Mouse (Mus musculus) adrenal gland, adult 2 months (tissue): ENCODE measurements around the gene Eme1. TPM values are rescaled to one million over a fixed set of nuclear protein-coding genes. Genes with fewer than 3 reads are reported as not detected.

Experiments used
- DNase-seq: peaks from one replicate; pipeline ENCODE4 v3.0.0; 2021
- polyA plus RNA-seq: library from polyadenylated mRNA; depleted of rRNA; stranded (reverse); fragments of >200 nt; gene quantifications from 2 replicates; pipeline ENCODE4 v1.2.3, GENCODE M21; 2012
- total RNA-seq, 2 experiments: library from RNA; stranded (reverse); gene quantifications; 2 replicates each; pipeline ENCODE4 v1.2.3; 2021

Gene Eme1
- total and polyA plus RNA-seq, 3 experiments: 0.21 to 0.31 (median 0.29) TPM

- DNase-seq: no peak
These were observed 7.3 kb downstream of the Eme1 start for GRCm38 (mm10) chr11:94646457-94646856.

GRCm38 (mm10) chr11:94644461-94645219 lies 9.1 kb downstream of the Eme1 start:
- DNase-seq: no peak

GRCm38 (mm10) chr11:94634431-94634830 lies 19.3 kb downstream of the Eme1 start:
- DNase-seq: no peak

- DNase-seq: no peak
These were observed 20.8 kb downstream of the Eme1 start for GRCm38 (mm10) chr11:94632988-94633387.

- DNase-seq: no peak
These were observed 21.8 kb downstream of the Eme1 start for GRCm38 (mm10) chr11:94631969-94632368.

- DNase-seq: peak; percentile 79
These were observed 23.4 kb downstream of the Eme1 start for GRCm38 (mm10) chr11:94630199-94631011.

- no peak for DNase-seq
These were observed 23.9 kb downstream of the Eme1 start for GRCm38 (mm10) chr11:94629884-94630198.

GRCm38 (mm10) chr11:94629199-94629883 lies 24.4 kb downstream of the Eme1 start, which contains the start of gene Lrrc59:
Gene Lrrc59 (plus strand): TSS chr11:94629767.
- peak; percentile 96 for DNase-seq

- no peak for DNase-seq
These were observed 31.6 kb downstream of the Eme1 start for GRCm38 (mm10) chr11:94622162-94622561.

- no peak for DNase-seq
These were observed 32.3 kb downstream of the Eme1 start for GRCm38 (mm10) chr11:94621458-94621852.

- no peak for DNase-seq
These were observed 32.9 kb downstream of the Eme1 start for GRCm38 (mm10) chr11:94620766-94621457.

- DNase-seq: no peak
These were observed 36.1 kb downstream of the Eme1 start for GRCm38 (mm10) chr11:94617646-94618045.

GRCm38 (mm10) chr11:94615494-94615893 lies 38.3 kb downstream of the Eme1 start:
- no peak for DNase-seq

- DNase-seq: no peak
These were observed 39.2 kb downstream of the Eme1 start for GRCm38 (mm10) chr11:94614603-94615002.

GRCm38 (mm10) chr11:94610744-94611740 lies 42.7 kb downstream of the Eme1 start:
- DNase-seq: peak; percentile 55

GRCm38 (mm10) chr11:94602356-94602955 lies 51.3 kb downstream of the Eme1 start:
- DNase-seq: peak; percentile 72

GRCm38 (mm10) chr11:94601321-94602281 lies 52.2 kb downstream of the Eme1 start, which contains the start of gene Acsf2:
Gene Acsf2 (minus strand): TSS chr11:94601871.
- DNase-seq: peak; percentile 94

GRCm38 (mm10) chr11:94600447-94600846 lies 53.3 kb downstream of the Eme1 start:
- DNase-seq: peak; percentile 37
